Mouse (Mus musculus) heart, embryonic 14.5 days (tissue): ENCODE measurements around the gene Inafm2. TPM values are rescaled to one million over a fixed set of nuclear protein-coding genes. Genes with fewer than 3 reads are reported as not detected.
A peak's percentile ranks its signal among the peaks of the same experiment; 100 is the strongest.

Experiments used
- ATAC-seq: fragments of 200-750 bp; cut with Nextera tagmentation; 2 replicates; pipeline ENCODE4 v1.8.0; 2017; ENCODE audit warnings: low read depth, moderate TSS enrichment; ENCODE audit not compliant: insufficient number of reproducible peaks, insufficient read depth, low FRiP score
- H3K27ac ChIP-seq, 2 experiments: fragments of 200-500 bp in 1 of 2; fragments of 300-500 bp in 1 of 2; sonication (generic) in 1 of 2; replicated peaks in 1 of 2; 2 replicates each; pipeline ENCODE4 v1.5.1; 2012 to 2014; ENCODE audit warnings: low read depth in 2 of 2, low read length in 2 of 2, control low read depth in 1 of 2, mild to moderate bottlenecking in 1 of 2, mixed read lengths in 1 of 2; ENCODE audit not compliant: control insufficient read depth in 1 of 2, insufficient read depth in 1 of 2
- H3K27me3 ChIP-seq: fragments of 300-500 bp; sonication (generic); 2 replicates; pipeline ENCODE4 v1.6.1; 2014; ENCODE audit warnings: mild to moderate bottlenecking, low read length, control low read depth; ENCODE audit not compliant: control insufficient read depth, insufficient read depth
- H3K36me3 ChIP-seq: fragments of 300-500 bp; sonication (generic); 2 replicates; pipeline ENCODE4 v1.6.1; 2014; ENCODE audit warnings: mild to moderate bottlenecking, control low read depth, low read length, mixed read lengths; ENCODE audit not compliant: control insufficient read depth, insufficient read depth
- H3K4me1 ChIP-seq, 2 experiments: fragments of 200-500 bp in 1 of 2; fragments of 300-500 bp in 1 of 2; sonication (generic) in 1 of 2; 2 replicates each; pipeline ENCODE4 v1.6.1; 2012 to 2014; ENCODE audit warnings: low read length in 2 of 2, control low read depth in 1 of 2, mixed read lengths in 1 of 2; ENCODE audit not compliant: control insufficient read depth in 2 of 2, insufficient read depth in 2 of 2
- H3K4me2 ChIP-seq: fragments of 300-500 bp; sonication (generic); 2 replicates; pipeline ENCODE4 v1.6.1; 2014; ENCODE audit warnings: mild to moderate bottlenecking, low read length
- H3K4me3 ChIP-seq, 2 experiments: fragments of 200-500 bp in 1 of 2; fragments of 300-500 bp in 1 of 2; sonication (generic) in 1 of 2; 2 replicates each; pipeline ENCODE4 v1.5.1; 2012 to 2014; ENCODE audit warnings: low read length in 2 of 2, mild to moderate bottlenecking in 2 of 2, control low read depth in 1 of 2, low read depth in 1 of 2, moderate library complexity in 1 of 2; ENCODE audit not compliant: control insufficient read depth in 1 of 2, insufficient read depth in 1 of 2
- H3K9ac ChIP-seq: fragments of 300-500 bp; sonication (generic); 2 replicates; pipeline ENCODE4 v1.6.1; 2014; ENCODE audit warnings: mild to moderate bottlenecking, low read length
- H3K9me3 ChIP-seq: fragments of 300-500 bp; sonication (generic); 2 replicates; pipeline ENCODE4 v1.6.1; 2016; ENCODE audit warnings: low read length, control low read depth; ENCODE audit not compliant: control insufficient read depth
- WGBS: fragments of 180-500 bp; shearing (Covaris S2); extraction: QIAGEN DNeasy Blood & Tissue Kit; methylation state at CpG from one replicate; pipeline ENCODE4 v1.1.7; 2014; 5-methylcytosine and 5-hydroxymethylcytosine counted together
- polyA plus RNA-seq: library from polyadenylated mRNA; unstranded; fragments of >200 nt; fragmentation: Nextera tagmentation; extraction: Ambion mirVana; gene quantifications from 2 replicates; pipeline ENCODE4 v1.2.1, GENCODE M21; 2014

Gene Inafm2
- polyA plus RNA-seq, 1 experiment from 2014 or later: 64.4 TPM

- Histone ChIP-seq H3K9ac (peak overlapping the region; percentile 64), H3K27ac (peak overlapping the region; percentile 88 to 91), H3K4me2 (peak overlapping the region; percentile 88), H3K4me3 (peak overlapping the region in 1 of 2 experiments; percentile 11; a peak in 1 of 4 replicates), H3K27me3 (peaks cover 3% of the 10 kb centered on the region; the same call in 1 of the 2 replicates), H3K9me3 (no peaks in the 10 kb centered on the region), H3K36me3 (peaks cover 17% of the 10 kb centered on the region), H3K4me1 (peaks cover 48 to 69% of the 10 kb centered on the region in 2 experiments)
- 44% methylated on average over 10 of the region's 10 CpGs for WGBS
- no peak for ATAC-seq
These were observed 3.9 kb downstream of the Inafm2 start for GRCm38 (mm10) chr2:118749341-118749884.

DNA sequence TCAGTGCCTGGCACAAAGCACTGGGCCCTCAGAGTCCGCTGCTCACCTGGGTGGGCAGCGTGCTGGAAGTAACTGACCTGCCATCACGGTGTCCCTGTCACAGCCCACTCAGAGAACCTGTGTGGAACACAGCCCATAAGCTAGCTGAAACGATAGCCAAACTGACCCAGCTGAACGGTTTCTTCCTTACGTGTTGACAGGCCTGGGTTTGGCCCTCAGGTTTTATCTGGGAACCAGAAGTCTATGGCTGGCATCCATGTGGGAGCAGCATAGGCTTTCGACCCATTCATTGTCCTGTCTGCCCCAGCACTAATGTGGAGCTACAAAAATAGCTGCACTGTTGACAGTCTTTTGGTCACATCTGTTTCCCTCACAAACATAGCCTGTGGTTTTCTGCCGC, 4.9 kb downstream of the Inafm2 start:
- Histone ChIP-seq H3K4me2 (peak overlapping the region; percentile 88), H3K9ac (peak overlapping the region; percentile 64), H3K36me3 (peaks cover 17% of the 10 kb centered on the region), H3K27ac (peak overlapping the region; percentile 88 to 91), H3K27me3 (no peaks in the 10 kb centered on the region), H3K4me3 (no peak overlapping the region), H3K4me1 (peaks cover 39 to 66% of the 10 kb centered on the region in 2 experiments), H3K9me3 (no peaks in the 10 kb centered on the region)
- 19% methylated on average over 8 of the region's 8 CpGs for WGBS
- ATAC-seq: peak; percentile 33; the same call in 1 of the 2 replicates

- peaks cover 22% of the 10 kb centered on the region for H3K36me3 ChIP-seq
- peak overlapping the region; percentile 34 for H3K4me2 ChIP-seq
- H3K27me3 ChIP-seq: no peaks in the 10 kb centered on the region; the same call in 1 of the 2 replicates
- peaks cover 39 to 61% of the 10 kb centered on the region in 2 experiments for H3K4me1 ChIP-seq
- peak overlapping the region; percentile 47 for H3K9ac ChIP-seq
- no peak overlapping the region for H3K4me3 ChIP-seq
- 33% methylated on average over 16 of the region's 16 CpGs for WGBS
- peak; percentile 22; the same call in 1 of the 2 replicates for ATAC-seq
- peak overlapping the region; percentile 91 to 93 for H3K27ac ChIP-seq
- H3K9me3 ChIP-seq: no peaks in the 10 kb centered on the region
These were observed 6.6 kb downstream of the Inafm2 start for GRCm38 (mm10) chr2:118751896-118752791.

DNA sequence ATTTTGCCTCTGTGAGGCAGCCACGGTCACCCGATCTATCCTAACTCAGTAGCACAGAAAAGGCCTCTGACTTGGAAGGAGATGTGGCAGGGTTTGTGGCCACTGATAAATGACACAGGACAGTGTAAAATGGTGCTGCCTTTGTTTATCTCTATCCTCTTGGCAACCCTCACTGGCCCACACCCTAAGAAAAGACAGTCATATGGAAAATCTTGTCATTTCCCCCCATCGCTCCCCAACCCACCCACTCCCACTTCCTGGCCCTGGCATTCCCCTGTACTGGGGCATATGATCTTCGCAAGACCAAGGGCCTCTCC, 7.2 kb downstream of the Inafm2 start:
- Histone ChIP-seq H3K27me3 (no peaks in the 10 kb centered on the region; the same call in 1 of the 2 replicates), H3K36me3 (peaks cover 26% of the 10 kb centered on the region), H3K9ac (peak overlapping the region; percentile 47; the same call in 1 of the 2 replicates), H3K4me1 (peaks cover 38 to 55% of the 10 kb centered on the region in 2 experiments), H3K4me2 (peak overlapping the region; percentile 34; the same call in 1 of the 2 replicates), H3K27ac (peak overlapping the region; percentile 91 to 93), H3K4me3 (no peak overlapping the region), H3K9me3 (no peaks in the 10 kb centered on the region)
- WGBS: 49% methylated on average over 4 of the region's 4 CpGs
- no peak for ATAC-seq

DNA sequence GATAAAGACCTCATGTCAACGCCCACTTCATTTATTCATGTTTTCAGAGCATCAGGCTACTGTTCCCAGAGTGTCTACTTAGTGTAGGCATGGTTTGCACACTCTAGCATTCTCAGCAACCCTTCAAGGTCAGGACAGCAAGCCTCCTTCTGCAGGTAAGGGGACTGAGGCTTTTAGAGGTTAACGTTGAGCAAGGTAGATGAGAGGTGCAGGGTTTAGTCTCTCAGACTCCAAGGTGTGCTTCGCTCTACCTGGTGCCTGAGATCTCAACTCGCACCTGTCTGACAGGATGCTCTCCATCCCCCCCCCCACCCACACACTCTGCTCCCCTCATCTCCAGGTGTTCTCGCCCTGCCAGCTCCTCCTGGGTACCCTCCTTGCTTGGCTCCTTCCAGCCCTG, 8.6 kb downstream of the Inafm2 start:
- no peak for ATAC-seq
- Histone ChIP-seq H3K27me3 (no peaks in the 10 kb centered on the region; the same call in 1 of the 2 replicates), H3K4me2 (no peak overlapping the region), H3K27ac (no peak overlapping the region), H3K4me1 (peaks cover 34 to 42% of the 10 kb centered on the region in 2 experiments), H3K4me3 (no peak overlapping the region), H3K9ac (no peak overlapping the region), H3K36me3 (peaks cover 25% of the 10 kb centered on the region), H3K9me3 (no peaks in the 10 kb centered on the region)
- WGBS: 85% methylated on average over 5 of the region's 5 CpGs

GRCm38 (mm10) chr2:118755407-118755806, 9.8 kb downstream of the Inafm2 start:
- no peak overlapping the region for H3K27ac ChIP-seq

GRCm38 (mm10) chr2:118756103-118756502, 10.5 kb downstream of the Inafm2 start:
- Histone ChIP-seq H3K36me3 (peaks cover 20% of the 10 kb centered on the region), H3K4me2 (no peak overlapping the region), H3K27ac (no peak overlapping the region), H3K9ac (no peak overlapping the region), H3K27me3 (no peaks in the 10 kb centered on the region; the same call in 1 of the 2 replicates), H3K9me3 (no peaks in the 10 kb centered on the region), H3K4me3 (no peak overlapping the region), H3K4me1 (peaks cover 30 to 35% of the 10 kb centered on the region in 2 experiments)
- no peak for ATAC-seq
- 74% methylated on average over 4 of the region's 4 CpGs for WGBS

More at GRCm38 (mm10) chr2:118755407-118755806, 9.8 kb downstream of the Inafm2 start:
- Histone ChIP-seq H3K4me2 (no peak overlapping the region), H3K4me3 (no peak overlapping the region), H3K27me3 (no peaks in the 10 kb centered on the region; the same call in 1 of the 2 replicates), H3K4me1 (peaks cover 29 to 35% of the 10 kb centered on the region in 2 experiments), H3K36me3 (peaks cover 20% of the 10 kb centered on the region), H3K9me3 (no peaks in the 10 kb centered on the region), H3K9ac (no peak overlapping the region)
- 79% methylated on average over 6 of the region's 6 CpGs for WGBS
- no peak for ATAC-seq
